Mouse (Mus musculus): ENCODE data around the gene Olfr548-ps1.

- TF ChIP-seq CTCF (IDR thresholded peaks at IDR 0.05; ENCODE audit: borderline replicate concordance, insufficient read depth, low read depth, low read length) (no peak), POLR2A (IDR thresholded peaks at IDR 0.05; ENCODE audit: borderline replicate concordance, insufficient read depth, low read length) (no peak)
Observed at GRCm38 (mm10) chr7:102516261-102517050, 24.2 kb upstream of the Olfr548-ps1 start.

Measured in cerebellum, adult 2 months (tissue).